Mouse (Mus musculus) thymus, adult 2 months (tissue): ENCODE measurements around the gene Wnk4.

Experiments used
- CTCF ChIP-seq: fragments of 200-500 bp; IDR thresholded peaks from 2 replicates; pipeline ENCODE4 v1.5.1; 2012; ENCODE audit warnings: mild to moderate bottlenecking, control low read depth, low read length, moderate library complexity, borderline replicate concordance; ENCODE audit not compliant: control insufficient read depth, poor library complexity, insufficient read depth; ENCODE audit errors: extremely low read depth
- POLR2A ChIP-seq: fragments of 200-500 bp; IDR thresholded peaks from 2 replicates; pipeline ENCODE4 v1.6.1; 2012; ENCODE audit warnings: mild to moderate bottlenecking, low read length, control low read depth, moderate library complexity; ENCODE audit not compliant: control insufficient read depth, poor library complexity, insufficient read depth; ENCODE audit errors: extremely low read depth

GRCm38 (mm10) chr11:101295191-101295590, 34.8 kb downstream of the Wnk4 start:
- TF ChIP-seq CTCF: no peak
- no peak for TF ChIP-seq POLR2A
